Mouse (Mus musculus): ENCODE measurements around the gene Tor1b. TPM values are rescaled to one million over a fixed set of nuclear protein-coding genes. Genes with fewer than 3 reads are reported as not detected.

Tor1b gene
- polyA plus RNA-seq (2014; fragmentation: Nextera tagmentation; extraction: Ambion mirVana) = 22.4 and 26.1 TPM in 2 replicates

DNA sequence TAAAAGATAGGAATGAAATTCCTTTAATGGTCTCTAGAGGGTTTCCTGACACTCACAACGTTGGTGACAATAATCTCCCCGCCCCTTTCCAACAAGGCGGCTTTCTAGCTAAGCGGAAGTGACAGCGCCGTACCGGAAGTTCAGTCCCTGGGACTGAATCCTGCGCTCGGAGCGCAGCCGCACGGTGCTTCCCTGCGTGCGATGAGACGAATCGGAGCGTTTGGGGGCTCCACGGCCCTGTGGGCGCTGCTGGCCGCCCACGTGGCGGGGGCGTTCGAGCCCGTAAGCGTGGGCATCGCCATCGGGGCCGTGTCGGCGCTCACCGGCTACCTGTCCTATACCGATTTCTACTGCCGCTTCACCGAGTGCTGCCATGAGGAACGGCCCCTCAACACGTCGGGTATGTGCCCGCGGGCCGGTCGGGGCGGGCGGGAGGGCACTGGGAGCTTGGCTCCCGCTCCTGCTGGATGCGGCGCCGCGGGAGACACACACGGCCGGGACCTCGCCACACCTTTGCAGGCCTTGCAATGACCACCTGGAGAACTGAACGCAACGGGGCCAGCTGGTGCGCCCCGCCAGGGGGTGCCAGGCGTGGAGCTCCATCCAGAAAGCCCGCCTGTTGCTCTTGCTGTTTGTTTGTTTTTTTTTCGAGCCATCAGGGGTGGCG lies at the start of gene Tor1b:
Tor1b (plus strand) TSS at position 136 of the 667 bp plus-strand sequence.
- Histone ChIP-seq H3K36me3 (ENCODE audit: control insufficient read depth, insufficient read depth, low read length) (peaks cover 29% of the 10 kb centered on the region), H3K4me1 (ENCODE audit: control insufficient read depth in 2 of 2, insufficient read depth in 2 of 2, low read length in 2 of 2) (peaks cover 10 to 22% of the 10 kb centered on the region in 2 experiments), H3K4me2 (ENCODE audit: low read length) (peak within 1 kb of the TSS; percentile 79), H3K9me3 (ENCODE audit: control insufficient read depth, low read length) (no peaks in the 10 kb centered on the region), H3K27me3 (ENCODE audit: control insufficient read depth, insufficient read depth, low read length) (no peaks in the 10 kb centered on the region), H3K4me3 (ENCODE audit: control insufficient read depth in 1 of 2, insufficient read depth in 1 of 2, low read depth in 1 of 2, low read length in 2 of 2) (peak within 1 kb of the TSS; percentile 70), H3K27ac (replicated peaks in 1 of 2; ENCODE audit: control insufficient read depth in 1 of 2, insufficient read depth in 1 of 2, low read depth in 2 of 2, low read length in 2 of 2) (peak within 1 kb of the TSS; percentile 60 to 67), H3K9ac (ENCODE audit: low read length) (peak within 1 kb of the TSS; percentile 83)
- peak; percentile 80 for ATAC-seq (ENCODE audit: insufficient number of reproducible peaks, insufficient read depth, low FRiP score, low read depth)
- under 1% methylated on average over 60 of the region's 60 CpGs for WGBS

DNA sequence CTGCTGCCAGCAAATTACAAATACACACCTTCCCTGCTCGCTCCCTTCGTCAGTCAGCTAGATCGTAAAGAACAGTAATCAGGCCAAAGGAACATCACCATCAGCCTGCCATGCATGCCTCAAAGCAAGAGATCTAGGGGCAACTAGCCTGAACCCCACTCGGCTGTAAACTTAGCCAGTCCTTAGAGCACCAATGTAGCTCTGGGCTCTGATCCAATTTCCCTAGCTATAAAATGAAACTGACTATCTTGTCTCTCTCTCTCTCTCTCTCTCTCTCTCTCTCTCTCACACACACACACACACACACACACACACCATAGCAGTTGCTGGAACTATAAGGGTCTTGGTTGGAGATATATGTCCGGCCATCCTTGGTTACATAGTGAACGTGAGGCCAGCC lies 48.5 kb upstream of the Tor1b start:
- no peak overlapping the region for H3K4me2 ChIP-seq (ENCODE audit: low read length)
- H3K9ac ChIP-seq (ENCODE audit: low read length) = no peak overlapping the region
- H3K36me3 ChIP-seq (ENCODE audit: control insufficient read depth, insufficient read depth, low read length) = no peaks in the 10 kb centered on the region
- no peaks in the 10 kb centered on the region for H3K9me3 ChIP-seq (ENCODE audit: control insufficient read depth, low read length)
- H3K27me3 ChIP-seq (ENCODE audit: control insufficient read depth, insufficient read depth, low read length) = peaks cover 7% of the 10 kb centered on the region
- H3K4me1 ChIP-seq (ENCODE audit: control insufficient read depth in 2 of 2, insufficient read depth in 2 of 2, low read length in 2 of 2) = peaks cover 20 to 32% of the 10 kb centered on the region in 2 experiments
- H3K4me3 ChIP-seq (ENCODE audit: control insufficient read depth in 1 of 2, insufficient read depth in 1 of 2, low read depth in 1 of 2, low read length in 2 of 2) = no peak overlapping the region
- no peak overlapping the region for H3K27ac ChIP-seq (replicated peaks in 1 of 2; ENCODE audit: control insufficient read depth in 1 of 2, insufficient read depth in 1 of 2, low read depth in 2 of 2, low read length in 2 of 2)
- ATAC-seq (ENCODE audit: insufficient number of reproducible peaks, insufficient read depth, low FRiP score, low read depth) = no peak
- 71% methylated on average over 6 of the region's 6 CpGs for WGBS

DNA sequence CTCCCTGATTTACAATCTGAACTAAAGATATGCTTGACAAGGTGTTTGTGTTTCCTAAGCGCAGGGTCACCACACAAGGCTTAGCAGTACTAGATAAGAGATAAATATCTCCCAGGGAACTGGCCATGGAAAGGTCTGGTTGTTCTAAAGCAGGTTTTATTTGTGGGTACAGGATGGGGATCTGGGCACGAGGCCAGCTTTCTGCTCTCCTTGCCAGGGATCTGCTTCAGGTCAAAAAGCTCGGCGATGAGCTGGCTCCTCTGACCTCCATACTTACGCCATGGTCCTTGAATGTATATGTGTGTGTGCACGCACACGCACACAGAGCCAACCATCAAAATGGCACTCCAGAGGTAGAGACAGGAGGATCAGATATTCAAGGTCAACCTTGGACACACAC lies 47.8 kb upstream of the Tor1b start:
- H3K9me3 ChIP-seq (ENCODE audit: control insufficient read depth, low read length) = no peaks in the 10 kb centered on the region
- 36% methylated on average over 7 of the region's 7 CpGs for WGBS
- ATAC-seq (ENCODE audit: insufficient number of reproducible peaks, insufficient read depth, low FRiP score, low read depth) = no peak
- no peak overlapping the region for H3K27ac ChIP-seq (replicated peaks in 1 of 2; ENCODE audit: control insufficient read depth in 1 of 2, insufficient read depth in 1 of 2, low read depth in 2 of 2, low read length in 2 of 2)
- H3K4me3 ChIP-seq (ENCODE audit: control insufficient read depth in 1 of 2, insufficient read depth in 1 of 2, low read depth in 1 of 2, low read length in 2 of 2) = no peak overlapping the region
- peaks cover 7% of the 10 kb centered on the region for H3K27me3 ChIP-seq (ENCODE audit: control insufficient read depth, insufficient read depth, low read length)
- no peak overlapping the region for H3K9ac ChIP-seq (ENCODE audit: low read length)
- no peaks in the 10 kb centered on the region for H3K36me3 ChIP-seq (ENCODE audit: control insufficient read depth, insufficient read depth, low read length)
- H3K4me1 ChIP-seq (ENCODE audit: control insufficient read depth in 2 of 2, insufficient read depth in 2 of 2, low read length in 2 of 2) = peaks cover 20 to 32% of the 10 kb centered on the region in 2 experiments
- no peak overlapping the region for H3K4me2 ChIP-seq (ENCODE audit: low read length)

DNA sequence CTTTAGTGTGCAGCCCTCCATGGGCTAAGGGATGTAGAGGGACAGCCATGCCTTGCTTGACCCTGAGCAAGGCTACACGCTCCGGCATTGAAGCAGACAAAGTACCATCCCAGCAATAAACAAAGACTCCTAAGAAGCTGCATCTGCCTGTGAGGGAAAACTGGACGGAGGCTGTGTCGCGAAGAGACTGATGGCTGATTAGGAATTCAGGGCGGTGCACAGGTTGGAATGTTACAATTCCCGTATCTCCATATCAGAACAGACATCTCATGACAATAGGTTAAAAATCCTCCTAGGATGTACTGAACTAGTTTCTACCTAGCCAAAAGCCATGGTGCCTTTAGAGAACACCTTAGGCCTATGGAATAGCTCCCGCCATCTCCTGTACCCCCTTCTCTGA lies 46.9 kb upstream of the Tor1b start:
- Histone ChIP-seq H3K27me3 (ENCODE audit: control insufficient read depth, insufficient read depth, low read length) (peaks cover 7% of the 10 kb centered on the region), H3K36me3 (ENCODE audit: control insufficient read depth, insufficient read depth, low read length) (no peaks in the 10 kb centered on the region), H3K4me2 (ENCODE audit: low read length) (no peak overlapping the region), H3K9me3 (ENCODE audit: control insufficient read depth, low read length) (no peaks in the 10 kb centered on the region), H3K4me3 (ENCODE audit: control insufficient read depth in 1 of 2, insufficient read depth in 1 of 2, low read depth in 1 of 2, low read length in 2 of 2) (no peak overlapping the region), H3K4me1 (ENCODE audit: control insufficient read depth in 2 of 2, insufficient read depth in 2 of 2, low read length in 2 of 2) (peaks cover 20 to 32% of the 10 kb centered on the region in 2 experiments), H3K9ac (ENCODE audit: low read length) (no peak overlapping the region), H3K27ac (replicated peaks in 1 of 2; ENCODE audit: control insufficient read depth in 1 of 2, insufficient read depth in 1 of 2, low read depth in 2 of 2, low read length in 2 of 2) (no peak overlapping the region)
- 90% methylated on average over 8 of the region's 8 CpGs for WGBS
- ATAC-seq (ENCODE audit: insufficient number of reproducible peaks, insufficient read depth, low FRiP score, low read depth) = no peak

DNA sequence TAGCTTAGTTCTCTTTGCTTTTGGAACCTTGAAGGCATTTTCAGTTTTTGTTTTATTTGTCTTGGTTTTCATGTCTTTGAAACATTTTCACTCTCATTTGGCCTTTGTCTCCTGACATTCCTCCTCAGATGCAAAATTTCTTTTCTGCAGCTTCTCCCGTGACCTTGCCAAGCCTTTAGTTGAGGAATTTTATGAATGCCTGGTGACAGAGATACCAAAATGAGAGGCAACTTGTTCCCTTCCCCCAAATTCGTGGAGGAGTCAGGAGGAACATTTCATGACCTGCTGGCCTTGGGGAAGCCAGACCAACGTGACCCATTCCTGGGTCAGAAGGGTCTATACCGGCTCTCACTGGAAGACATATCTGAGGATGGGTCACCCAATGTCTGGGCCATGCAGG lies 46.1 kb upstream of the Tor1b start:
- Histone ChIP-seq H3K27me3 (ENCODE audit: control insufficient read depth, insufficient read depth, low read length) (peaks cover 7% of the 10 kb centered on the region), H3K4me1 (ENCODE audit: control insufficient read depth in 2 of 2, insufficient read depth in 2 of 2, low read length in 2 of 2) (peaks cover 18 to 29% of the 10 kb centered on the region in 2 experiments), H3K27ac (replicated peaks in 1 of 2; ENCODE audit: control insufficient read depth in 1 of 2, insufficient read depth in 1 of 2, low read depth in 2 of 2, low read length in 2 of 2) (no peak overlapping the region), H3K36me3 (ENCODE audit: control insufficient read depth, insufficient read depth, low read length) (no peaks in the 10 kb centered on the region), H3K9me3 (ENCODE audit: control insufficient read depth, low read length) (no peaks in the 10 kb centered on the region), H3K4me2 (ENCODE audit: low read length) (no peak overlapping the region), H3K9ac (ENCODE audit: low read length) (no peak overlapping the region), H3K4me3 (ENCODE audit: control insufficient read depth in 1 of 2, insufficient read depth in 1 of 2, low read depth in 1 of 2, low read length in 2 of 2) (no peak overlapping the region)
- 48% methylated on average over 4 of the region's 4 CpGs for WGBS
- ATAC-seq (ENCODE audit: insufficient number of reproducible peaks, insufficient read depth, low FRiP score, low read depth) = no peak

DNA sequence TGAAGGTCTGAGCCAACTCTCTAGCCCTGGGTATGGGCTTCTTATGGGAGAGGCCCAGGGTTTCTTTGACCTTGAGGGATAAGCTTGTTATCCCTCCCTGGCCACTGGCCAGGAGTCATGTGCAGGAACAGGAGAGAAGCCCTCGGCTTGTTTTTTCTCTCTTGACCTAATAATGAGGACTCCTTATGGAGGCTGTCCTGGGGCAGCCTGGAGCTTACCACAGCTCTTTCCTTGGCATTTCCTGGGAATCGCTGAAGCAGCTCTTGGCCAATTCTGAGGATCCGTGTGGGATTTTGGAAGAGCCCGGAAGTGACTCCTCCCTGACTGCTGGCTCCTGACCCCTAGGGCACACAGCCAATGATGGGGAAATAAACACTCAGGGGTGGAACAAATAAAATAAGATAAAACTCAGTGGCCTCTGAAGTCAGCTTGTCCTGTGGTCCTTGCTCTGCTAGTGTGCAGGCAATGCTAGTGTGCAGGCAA lies 40.4 kb upstream of the Tor1b start:
- Histone ChIP-seq H3K4me3 (ENCODE audit: control insufficient read depth in 1 of 2, insufficient read depth in 1 of 2, low read depth in 1 of 2, low read length in 2 of 2) (no peak overlapping the region), H3K4me1 (ENCODE audit: control insufficient read depth in 2 of 2, insufficient read depth in 2 of 2, low read length in 2 of 2) (peaks cover 11 to 15% of the 10 kb centered on the region in 2 experiments), H3K9ac (ENCODE audit: low read length) (no peak overlapping the region), H3K27me3 (ENCODE audit: control insufficient read depth, insufficient read depth, low read length) (no peaks in the 10 kb centered on the region), H3K4me2 (ENCODE audit: low read length) (no peak overlapping the region), H3K27ac (replicated peaks in 1 of 2; ENCODE audit: control insufficient read depth in 1 of 2, insufficient read depth in 1 of 2, low read depth in 2 of 2, low read length in 2 of 2) (peak overlapping the region; percentile 35 to 43; a peak in 3 of 4 replicates), H3K9me3 (ENCODE audit: control insufficient read depth, low read length) (no peaks in the 10 kb centered on the region), H3K36me3 (ENCODE audit: control insufficient read depth, insufficient read depth, low read length) (no peaks in the 10 kb centered on the region)
- ATAC-seq (ENCODE audit: insufficient number of reproducible peaks, insufficient read depth, low FRiP score, low read depth) = peak; percentile 25; the same call in 1 of the 2 replicates
- 24% methylated on average over 4 of the region's 4 CpGs for WGBS

DNA sequence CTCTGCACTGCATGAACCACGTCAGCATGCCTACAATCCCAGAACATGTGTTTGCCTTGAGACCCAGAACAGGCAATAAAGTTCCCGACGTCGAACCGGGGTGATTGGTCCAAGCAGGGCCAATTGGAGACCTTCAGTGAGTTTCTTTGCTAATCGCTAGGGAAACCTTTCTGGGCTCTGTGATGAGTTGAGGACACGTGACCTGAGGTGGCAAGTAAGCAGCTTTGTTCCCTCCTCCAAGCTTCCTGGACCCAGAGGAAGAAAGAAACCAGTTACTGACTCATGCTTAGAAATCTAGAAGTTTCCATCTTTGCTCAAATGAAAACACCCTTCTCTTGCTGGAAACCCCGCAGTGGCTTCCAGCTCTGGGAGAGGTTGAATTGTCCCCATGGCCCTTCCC lies 39.7 kb upstream of the Tor1b start:
- no peaks in the 10 kb centered on the region for H3K36me3 ChIP-seq (ENCODE audit: control insufficient read depth, insufficient read depth, low read length)
- no peak for ATAC-seq (ENCODE audit: insufficient number of reproducible peaks, insufficient read depth, low FRiP score, low read depth)
- H3K4me1 ChIP-seq (ENCODE audit: control insufficient read depth in 2 of 2, insufficient read depth in 2 of 2, low read length in 2 of 2) = peaks cover 13 to 18% of the 10 kb centered on the region in 2 experiments
- H3K4me3 ChIP-seq (ENCODE audit: control insufficient read depth in 1 of 2, insufficient read depth in 1 of 2, low read depth in 1 of 2, low read length in 2 of 2) = no peak overlapping the region
- no peaks in the 10 kb centered on the region for H3K9me3 ChIP-seq (ENCODE audit: control insufficient read depth, low read length)
- 83% methylated on average over 8 of the region's 8 CpGs for WGBS
- H3K9ac ChIP-seq (ENCODE audit: low read length) = no peak overlapping the region
- H3K27ac ChIP-seq (replicated peaks in 1 of 2; ENCODE audit: control insufficient read depth in 1 of 2, insufficient read depth in 1 of 2, low read depth in 2 of 2, low read length in 2 of 2) = no peak overlapping the region
- no peak overlapping the region for H3K4me2 ChIP-seq (ENCODE audit: low read length)
- H3K27me3 ChIP-seq (ENCODE audit: control insufficient read depth, insufficient read depth, low read length) = no peaks in the 10 kb centered on the region

DNA sequence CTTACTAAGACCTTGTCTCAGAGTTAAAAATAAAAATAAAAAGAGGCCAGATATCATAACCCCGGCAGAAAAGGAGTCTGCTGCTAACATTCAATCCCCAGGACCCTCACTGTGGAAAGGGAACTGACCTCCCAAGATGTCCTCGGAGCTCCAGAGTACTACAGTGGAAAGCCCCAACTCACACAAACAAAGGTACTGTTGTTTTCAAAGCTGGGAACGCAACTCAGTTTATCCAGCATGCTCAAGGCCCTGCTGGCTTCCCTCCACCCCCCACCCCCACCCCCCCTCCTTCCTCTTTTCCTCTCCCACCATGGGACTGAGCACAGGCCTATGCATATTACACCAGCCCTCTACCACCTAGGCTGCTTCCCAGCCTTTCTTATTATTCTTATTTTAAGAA lies 37.9 kb upstream of the Tor1b start:
- Histone ChIP-seq H3K36me3 (ENCODE audit: control insufficient read depth, insufficient read depth, low read length) (no peaks in the 10 kb centered on the region), H3K4me2 (ENCODE audit: low read length) (no peak overlapping the region), H3K4me1 (ENCODE audit: control insufficient read depth in 2 of 2, insufficient read depth in 2 of 2, low read length in 2 of 2) (peaks cover 27 to 36% of the 10 kb centered on the region in 2 experiments), H3K27me3 (ENCODE audit: control insufficient read depth, insufficient read depth, low read length) (no peaks in the 10 kb centered on the region), H3K4me3 (ENCODE audit: control insufficient read depth in 1 of 2, insufficient read depth in 1 of 2, low read depth in 1 of 2, low read length in 2 of 2) (no peak overlapping the region), H3K9ac (ENCODE audit: low read length) (no peak overlapping the region), H3K9me3 (ENCODE audit: control insufficient read depth, low read length) (no peaks in the 10 kb centered on the region), H3K27ac (replicated peaks in 1 of 2; ENCODE audit: control insufficient read depth in 1 of 2, insufficient read depth in 1 of 2, low read depth in 2 of 2, low read length in 2 of 2) (no peak overlapping the region)
- 55% methylated on average over 3 of the region's 3 CpGs for WGBS
- ATAC-seq (ENCODE audit: insufficient number of reproducible peaks, insufficient read depth, low FRiP score, low read depth) = no peak

All from heart, embryonic 14.5 days (tissue).